Mouse (Mus musculus) forebrain, embryonic 14.5 days (tissue): ENCODE measurements around the gene E330009J07Rik. TPM values are rescaled to one million over a fixed set of nuclear protein-coding genes. Genes with fewer than 3 reads are reported as not detected.

Source experiments
- ATAC-seq: fragments of 200-750 bp; cut with Nextera tagmentation; 2 replicates; pipeline ENCODE4 v1.8.0; 2017; ENCODE audit warnings: mild to moderate bottlenecking, moderate library complexity
- DNase-seq: peaks from one replicate; pipeline ENCODE4 v3.0.0-alpha.2; 2015; ENCODE audit warnings: low spot score
- H3K27ac ChIP-seq: fragments of 300-500 bp; sonication (generic); 2 replicates; pipeline ENCODE4 v1.5.1; 2014; ENCODE audit warnings: low read depth, mild to moderate bottlenecking, control low read depth, low read length, moderate library complexity
- H3K27me3 ChIP-seq: fragments of 300-500 bp; sonication (generic); replicated peaks from 2 replicates; pipeline ENCODE4 v1.6.1; 2014; ENCODE audit warnings: low read length, control low read depth, mixed read lengths; ENCODE audit not compliant: control insufficient read depth, insufficient read depth
- H3K36me3 ChIP-seq: fragments of 300-500 bp; sonication (generic); 2 replicates; pipeline ENCODE4 v1.6.1; 2014; ENCODE audit warnings: low read length, control low read depth; ENCODE audit not compliant: control insufficient read depth, insufficient read depth
- H3K4me1 ChIP-seq: fragments of 300-500 bp; sonication (generic); 2 replicates; pipeline ENCODE4 v1.6.1; 2014; ENCODE audit warnings: antibody characterized with exemption, low read length, control low read depth; ENCODE audit not compliant: control insufficient read depth, insufficient read depth
- H3K4me2 ChIP-seq: fragments of 300-500 bp; sonication (generic); 2 replicates; pipeline ENCODE4 v1.6.1; 2014; ENCODE audit warnings: mild to moderate bottlenecking, control low read depth, low read length
- H3K4me3 ChIP-seq: fragments of 300-500 bp; sonication (generic); 2 replicates; pipeline ENCODE4 v1.5.1; 2014; ENCODE audit warnings: low read depth, low read length, control low read depth
- H3K9ac ChIP-seq: fragments of 300-500 bp; sonication (generic); 2 replicates; pipeline ENCODE4 v1.6.1; 2014; ENCODE audit warnings: mild to moderate bottlenecking, low read length, control low read depth, moderate library complexity
- H3K9me3 ChIP-seq: fragments of 300-500 bp; sonication (generic); replicated peaks from 2 replicates; pipeline ENCODE4 v1.6.1; 2016; ENCODE audit warnings: low read length, control low read depth, mixed read lengths; ENCODE audit not compliant: control insufficient read depth
- WGBS: fragments of 180-500 bp; shearing (Covaris S2); extraction: QIAGEN DNeasy Blood & Tissue Kit; methylation state at CpG from one replicate; pipeline ENCODE4 v1.1.7; 2014; 5-methylcytosine and 5-hydroxymethylcytosine counted together
- polyA plus RNA-seq: library from polyadenylated mRNA; unstranded; fragments of >200 nt; fragmentation: Nextera tagmentation; extraction: Ambion mirVana; gene quantifications from 2 replicates; pipeline ENCODE4 v1.2.1, GENCODE M21; 2014

The E330009J07Rik gene
- polyA plus RNA-seq, 1 experiment from 2014 or later: 38.7 TPM

GRCm38 (mm10) chr6:40421099-40421498 lies 14.8 kb downstream of the E330009J07Rik start:
- Histone ChIP-seq H3K9me3 (no peaks in the 10 kb centered on the region), H3K9ac (no peak overlapping the region), H3K27me3 (no peaks in the 10 kb centered on the region), H3K4me3 (no peak overlapping the region), H3K4me1 (no peaks in the 10 kb centered on the region), H3K4me2 (no peak overlapping the region), H3K36me3 (peaks cover 37% of the 10 kb centered on the region), H3K27ac (no peak overlapping the region)
- WGBS: 96% methylated on average over 6 of the region's 6 CpGs
- ATAC-seq (no peak), DNase-seq (no peak)

DNA sequence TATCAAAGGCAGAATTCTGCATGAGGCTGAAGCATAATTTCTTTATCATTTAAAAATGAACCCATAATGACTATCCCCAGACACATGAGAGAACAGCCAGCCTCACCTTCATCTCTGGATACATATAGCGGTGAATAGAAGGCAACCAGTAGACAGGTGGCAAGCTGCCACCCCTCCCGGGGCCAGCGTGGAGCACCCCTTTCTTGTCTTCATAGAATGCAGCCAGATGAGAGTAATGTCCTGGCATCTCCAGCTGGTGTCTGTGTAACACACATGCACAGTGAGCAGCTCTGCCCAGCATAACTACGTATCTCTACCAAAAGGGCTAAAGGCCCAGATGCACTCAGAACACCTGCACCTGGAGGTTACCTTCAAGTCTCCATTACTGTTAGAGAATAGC lies 17.5 kb downstream of the E330009J07Rik start:
- 76% methylated on average over 4 of the region's 4 CpGs for WGBS
- H3K4me1 ChIP-seq: no peaks in the 10 kb centered on the region
- no peaks in the 10 kb centered on the region for H3K27me3 ChIP-seq
- H3K9me3 ChIP-seq: no peaks in the 10 kb centered on the region
- no peak overlapping the region for H3K4me2 ChIP-seq
- no peak overlapping the region for H3K4me3 ChIP-seq
- H3K9ac ChIP-seq: no peak overlapping the region
- no peak overlapping the region for H3K27ac ChIP-seq
- ATAC-seq: no peak
- DNase-seq: no peak
- peaks cover 46% of the 10 kb centered on the region for H3K36me3 ChIP-seq

- Histone ChIP-seq H3K4me1 (no peaks in the 10 kb centered on the region), H3K27ac (no peak overlapping the region), H3K4me3 (no peak overlapping the region), H3K9ac (no peak overlapping the region), H3K9me3 (no peaks in the 10 kb centered on the region), H3K36me3 (peaks cover 36% of the 10 kb centered on the region), H3K27me3 (no peaks in the 10 kb centered on the region), H3K4me2 (no peak overlapping the region)
- 82% methylated on average over 5 of the region's 5 CpGs for WGBS
- no peak for ATAC-seq
- DNase-seq: no peak
These were observed 20.1 kb downstream of the E330009J07Rik start for GRCm38 (mm10) chr6:40415799-40416198.

DNA sequence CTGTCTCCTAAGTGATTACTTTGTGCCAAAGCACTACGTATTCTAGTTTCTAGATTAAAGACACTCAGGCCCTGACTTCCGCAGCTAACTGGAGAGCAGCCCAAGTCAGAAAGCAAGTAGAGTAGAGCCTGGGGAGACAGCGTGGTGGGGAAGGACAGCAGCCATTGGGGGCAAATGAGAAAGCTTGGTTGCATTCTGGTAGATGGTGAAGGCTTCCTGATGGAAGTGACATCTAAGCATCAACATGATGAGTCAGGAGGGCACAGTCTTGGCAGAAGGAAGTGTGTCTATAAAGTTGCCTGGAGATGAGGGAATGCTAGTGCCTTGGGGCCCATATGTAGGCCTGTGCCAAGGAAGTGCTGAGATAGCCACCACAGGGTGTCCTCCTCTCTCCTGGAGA lies 22.4 kb downstream of the E330009J07Rik start:
- Histone ChIP-seq H3K27me3 (no peaks in the 10 kb centered on the region), H3K4me2 (no peak overlapping the region), H3K9me3 (no peaks in the 10 kb centered on the region), H3K36me3 (peaks cover 38% of the 10 kb centered on the region), H3K27ac (no peak overlapping the region), H3K9ac (no peak overlapping the region), H3K4me1 (no peaks in the 10 kb centered on the region), H3K4me3 (no peak overlapping the region)
- ATAC-seq (no peak), DNase-seq (no peak)
- 90% methylated on average over 3 of the region's 3 CpGs for WGBS

GRCm38 (mm10) chr6:40413046-40413445 lies 22.9 kb downstream of the E330009J07Rik start:
- no peak for ATAC-seq

GRCm38 (mm10) chr6:40411085-40411484 lies 24.9 kb downstream of the E330009J07Rik start:
- H3K9me3 ChIP-seq: no peaks in the 10 kb centered on the region
- H3K4me1 ChIP-seq: no peaks in the 10 kb centered on the region
- no peak overlapping the region for H3K9ac ChIP-seq
- no peak overlapping the region for H3K27ac ChIP-seq
- H3K27me3 ChIP-seq: no peaks in the 10 kb centered on the region
- no peak for DNase-seq
- H3K4me3 ChIP-seq: no peak overlapping the region
- no peak overlapping the region for H3K4me2 ChIP-seq
- H3K36me3 ChIP-seq: peaks cover 51% of the 10 kb centered on the region
- no peak for ATAC-seq
- WGBS: 95% methylated on average over 3 of the region's 3 CpGs

More at GRCm38 (mm10) chr6:40413046-40413445, 22.9 kb downstream of the E330009J07Rik start:
- WGBS: 93% methylated on average over 5 of the region's 5 CpGs
- H3K4me1 ChIP-seq: no peaks in the 10 kb centered on the region
- no peak for DNase-seq
- H3K27ac ChIP-seq: no peak overlapping the region
- peaks cover 41% of the 10 kb centered on the region for H3K36me3 ChIP-seq
- no peak overlapping the region for H3K9ac ChIP-seq
- H3K27me3 ChIP-seq: no peaks in the 10 kb centered on the region
- H3K9me3 ChIP-seq: no peaks in the 10 kb centered on the region
- H3K4me3 ChIP-seq: no peak overlapping the region
- H3K4me2 ChIP-seq: no peak overlapping the region

DNA sequence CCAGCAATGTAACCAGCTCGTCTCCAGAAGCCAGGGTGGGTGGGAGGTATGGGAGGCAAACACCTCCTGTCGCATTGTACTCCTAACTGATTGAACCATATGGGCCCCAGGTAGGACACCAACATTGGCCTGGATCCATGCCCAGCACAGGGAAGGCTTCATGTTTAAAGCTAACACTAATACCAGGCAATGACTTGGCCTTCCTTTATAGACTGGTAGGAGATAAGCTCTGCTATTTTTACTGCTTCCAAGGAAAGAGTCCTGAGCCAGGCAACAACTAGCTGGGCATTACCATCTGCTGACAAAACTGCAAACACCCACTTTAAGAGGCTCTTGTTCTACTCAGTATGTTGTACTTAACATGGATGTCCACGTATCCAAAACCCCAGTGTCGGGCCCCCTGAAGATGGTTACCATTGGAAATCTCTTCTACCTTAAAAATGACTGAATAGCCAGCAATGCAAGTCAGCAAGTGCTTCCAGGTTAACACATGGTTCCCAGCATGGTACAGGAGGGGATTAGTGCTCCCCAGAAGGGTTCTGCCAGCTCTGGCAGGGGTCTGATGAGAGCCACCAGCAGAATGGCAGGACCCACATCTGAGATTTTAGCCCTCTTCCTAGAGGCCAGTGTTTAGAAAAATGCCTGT lies 32.2 kb downstream of the E330009J07Rik start:
- ATAC-seq (no peak), DNase-seq (no peak)
- Histone ChIP-seq H3K9me3 (0 out of 2 replicates have a peak, but pooled peaks cover 2% of the 10 kb centered on the region), H3K4me2 (no peak overlapping the region), H3K27ac (no peak overlapping the region), H3K9ac (no peak overlapping the region), H3K4me3 (no peak overlapping the region), H3K4me1 (no peaks in the 10 kb centered on the region), H3K27me3 (no peaks in the 10 kb centered on the region), H3K36me3 (peaks cover 79% of the 10 kb centered on the region)
- WGBS: 86% methylated on average over 4 of the region's 4 CpGs

GRCm38 (mm10) chr6:40402031-40402430 lies 33.9 kb downstream of the E330009J07Rik start:
- no peak overlapping the region for H3K4me2 ChIP-seq
- H3K9me3 ChIP-seq: 0 out of 2 replicates have a peak, but pooled peaks cover 2% of the 10 kb centered on the region
- H3K4me3 ChIP-seq: no peak overlapping the region
- DNase-seq (no peak), ATAC-seq (no peak)
- no peaks in the 10 kb centered on the region for H3K4me1 ChIP-seq
- H3K9ac ChIP-seq: no peak overlapping the region
- no peaks in the 10 kb centered on the region for H3K27me3 ChIP-seq
- peaks cover 68% of the 10 kb centered on the region for H3K36me3 ChIP-seq
- no peak overlapping the region for H3K27ac ChIP-seq
- WGBS: 96% methylated on average over 2 of the region's 2 CpGs

DNA sequence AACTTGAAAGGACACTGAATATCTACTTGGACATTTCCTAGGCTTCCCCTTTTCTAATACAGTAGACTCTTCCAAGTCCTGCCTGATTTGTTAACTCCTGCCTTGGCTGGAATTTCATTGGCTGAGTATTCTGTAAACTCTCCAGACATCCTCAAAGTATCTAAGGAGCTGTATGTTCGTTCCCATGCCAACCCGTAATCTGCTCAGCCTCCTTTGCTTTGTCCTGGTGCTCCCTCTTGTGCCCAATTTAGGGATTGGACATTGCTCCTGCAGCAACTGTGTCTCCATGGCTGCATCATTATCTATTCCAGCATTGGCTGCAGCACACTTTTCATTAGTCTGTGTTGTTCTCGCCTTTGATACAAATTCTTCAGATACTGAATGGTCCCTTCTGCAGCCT lies 42.7 kb downstream of the E330009J07Rik start:
- Histone ChIP-seq H3K27ac (peak overlapping the region; percentile 27; the same call in 1 of the 2 replicates), H3K4me3 (no peak overlapping the region), H3K9ac (no peak overlapping the region), H3K9me3 (no peaks in the 10 kb centered on the region), H3K4me2 (no peak overlapping the region), H3K4me1 (no peaks in the 10 kb centered on the region), H3K27me3 (no peaks in the 10 kb centered on the region), H3K36me3 (peaks cover 11% of the 10 kb centered on the region)
- DNase-seq: peak; percentile 97
- peak; percentile 97 for ATAC-seq
- WGBS: 1% methylated on average over 3 of the region's 3 CpGs
